Mouse (Mus musculus): ENCODE measurements around the gene Bcl2. TPM values are rescaled to one million over a fixed set of nuclear protein-coding genes. Genes with fewer than 3 reads are reported as not detected.
"Not testable (repeated sequence)": the region's sequence is repeated elsewhere in the genome, so short reads cannot be mapped to it uniquely, and the experiment has no call there.

Gene Bcl2
- polyA plus RNA-seq, 1 experiment from 2014 or later, result 8.3 TPM

DNA sequence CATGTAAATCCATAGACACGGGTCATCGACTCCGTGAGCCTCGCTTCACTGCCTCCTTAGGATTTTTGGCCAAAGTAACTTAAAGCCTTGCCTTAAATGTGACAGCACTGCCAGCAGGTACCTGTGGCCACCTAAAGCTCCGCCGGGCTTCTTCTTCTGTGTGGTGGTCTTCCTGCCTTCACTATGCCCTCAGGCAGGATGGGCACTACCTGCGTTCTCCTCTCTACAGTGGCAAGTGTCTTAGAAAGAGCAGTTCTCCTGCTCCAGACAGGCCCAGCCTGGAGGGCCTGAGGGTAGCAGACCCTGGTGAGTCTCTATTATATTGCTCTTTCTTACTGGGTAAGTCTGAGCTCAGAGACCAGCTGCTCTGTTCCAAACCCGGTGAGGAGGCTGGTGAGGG lies 172.2 kb downstream of the Bcl2 start:
- WGBS, result 85% methylated on average over 8 of the region's 8 CpGs
- H3K36me3 ChIP-seq, result no peaks in the 10 kb centered on the region
- H3K27me3 ChIP-seq (ENCODE audit: insufficient read depth, poor library complexity, severe bottlenecking), result no peaks in the 10 kb centered on the region
- no peak overlapping the region for H3K4me3 ChIP-seq
- H3K4me1 ChIP-seq (replicated peaks), result peaks cover 5% of the 10 kb centered on the region; the same call in 1 of the 2 replicates
- no peaks in the 10 kb centered on the region for H3K9me3 ChIP-seq
- no peak overlapping the region for H3K27ac ChIP-seq
- DNase-seq (ENCODE audit: low spot score), result no peak

DNA sequence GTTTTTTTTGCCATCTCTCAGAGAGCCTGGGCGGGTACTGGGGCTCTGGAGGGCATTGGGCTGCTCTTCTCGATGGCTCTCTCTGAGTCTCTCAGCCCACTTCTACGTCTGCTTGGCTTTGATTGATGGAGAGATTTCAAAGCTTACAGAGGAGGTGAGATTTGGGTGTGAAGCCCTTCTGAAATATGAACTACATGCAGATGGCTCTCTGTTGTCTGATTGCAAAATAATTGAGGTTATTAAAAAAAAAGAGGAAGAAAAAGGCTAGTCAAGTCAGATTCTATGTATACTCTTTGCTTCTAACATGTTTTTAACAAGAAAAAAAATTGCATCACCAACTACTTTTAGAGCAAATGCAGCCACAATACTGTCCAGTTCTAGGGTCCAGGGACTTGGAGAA lies 173.9 kb downstream of the Bcl2 start:
- H3K4me1 ChIP-seq (replicated peaks), result peaks cover 5% of the 10 kb centered on the region; the same call in 1 of the 2 replicates
- WGBS, result 85% methylated on average over 3 of the region's 3 CpGs
- no peak overlapping the region for H3K27ac ChIP-seq
- H3K9me3 ChIP-seq, result no peaks in the 10 kb centered on the region
- H3K27me3 ChIP-seq (ENCODE audit: insufficient read depth, poor library complexity, severe bottlenecking), result no peaks in the 10 kb centered on the region
- H3K36me3 ChIP-seq, result no peaks in the 10 kb centered on the region
- DNase-seq (ENCODE audit: low spot score), result no peak
- H3K4me3 ChIP-seq, result no peak overlapping the region

DNA sequence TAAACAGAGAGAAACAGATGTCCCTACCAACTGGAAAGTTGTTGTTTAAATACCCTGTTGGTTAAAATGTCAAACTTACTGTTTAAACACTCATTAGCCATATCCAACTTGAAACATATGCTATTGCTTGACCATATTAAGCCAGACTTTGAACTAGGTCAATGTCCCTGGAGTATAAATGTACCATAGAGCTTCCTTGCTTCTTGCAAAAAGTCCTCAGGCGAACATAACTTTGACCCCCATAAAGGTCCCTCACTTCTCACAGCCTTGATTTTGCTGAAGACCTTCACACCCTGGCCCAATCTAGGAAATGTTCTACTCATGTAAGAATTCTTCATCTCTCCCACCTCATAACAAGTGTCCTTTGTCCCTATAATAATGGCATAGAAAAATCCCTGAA lies 175.0 kb downstream of the Bcl2 start:
- Histone ChIP-seq H3K36me3 (no peaks in the 10 kb centered on the region), H3K4me3 (no peak overlapping the region), H3K27me3 (ENCODE audit: insufficient read depth, poor library complexity, severe bottlenecking) (no peaks in the 10 kb centered on the region), H3K27ac (no peak overlapping the region), H3K4me1 (replicated peaks) (peaks cover 5% of the 10 kb centered on the region; the same call in 1 of the 2 replicates), H3K9me3 (no peaks in the 10 kb centered on the region)
- no peak for DNase-seq (ENCODE audit: low spot score)
- WGBS, result 84% methylated on average over 1 of the region's 1 CpGs

DNA sequence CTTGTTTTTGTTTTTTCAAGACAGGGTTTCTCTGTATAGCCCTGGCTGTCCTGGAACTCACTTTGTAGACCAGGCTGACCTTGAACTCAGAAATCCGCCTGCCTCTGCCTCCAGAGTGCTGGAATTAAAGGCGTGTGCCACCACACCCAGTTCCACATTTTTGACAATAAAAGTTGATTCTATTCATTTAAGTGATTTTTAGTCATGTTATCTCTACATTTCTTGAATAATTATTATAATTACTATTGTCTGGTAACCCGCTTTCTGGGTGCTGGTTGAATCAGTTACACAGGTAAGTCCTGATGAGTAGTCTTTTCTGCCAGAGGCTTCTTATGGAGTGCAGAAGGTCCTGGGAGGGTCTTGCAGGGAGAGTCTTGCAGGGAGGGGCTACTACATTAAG lies 179.2 kb downstream of the Bcl2 start:
- H3K36me3 ChIP-seq; H3K27me3 ChIP-seq (ENCODE audit: insufficient read depth, poor library complexity, severe bottlenecking); H3K27ac ChIP-seq; H3K9me3 ChIP-seq; DNase-seq (ENCODE audit: low spot score); H3K4me1 ChIP-seq (replicated peaks); H3K4me3 ChIP-seq: not testable (repeated sequence)
- 93% methylated on average over 3 of the region's 3 CpGs for WGBS

DNA sequence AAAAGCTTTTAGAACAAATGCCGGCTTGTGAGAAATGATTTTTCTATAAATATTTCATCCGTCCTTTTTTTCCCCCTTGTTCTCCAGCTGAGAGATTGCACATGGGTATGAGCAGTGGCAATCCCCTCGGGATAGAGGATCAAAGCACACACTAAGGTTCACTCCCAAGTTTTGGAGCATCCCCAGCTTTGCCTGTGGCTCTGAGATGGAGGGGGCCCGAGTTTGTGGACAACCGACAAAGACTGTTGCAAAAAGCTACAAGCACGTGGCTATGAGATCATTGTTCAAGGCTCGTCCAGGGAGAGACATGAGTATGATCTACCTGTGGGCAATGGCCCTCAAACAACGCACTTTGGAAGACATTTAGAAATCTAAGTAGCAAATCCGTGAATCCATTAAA lies 184.5 kb downstream of the Bcl2 start:
- 90% methylated on average over 9 of the region's 9 CpGs for WGBS
- Histone ChIP-seq H3K4me1 (replicated peaks) (no peaks in the 10 kb centered on the region), H3K27ac (no peak overlapping the region), H3K36me3 (no peaks in the 10 kb centered on the region), H3K9me3 (no peaks in the 10 kb centered on the region), H3K27me3 (ENCODE audit: insufficient read depth, poor library complexity, severe bottlenecking) (no peaks in the 10 kb centered on the region), H3K4me3 (no peak overlapping the region)
- no peak for DNase-seq (ENCODE audit: low spot score)

DNA sequence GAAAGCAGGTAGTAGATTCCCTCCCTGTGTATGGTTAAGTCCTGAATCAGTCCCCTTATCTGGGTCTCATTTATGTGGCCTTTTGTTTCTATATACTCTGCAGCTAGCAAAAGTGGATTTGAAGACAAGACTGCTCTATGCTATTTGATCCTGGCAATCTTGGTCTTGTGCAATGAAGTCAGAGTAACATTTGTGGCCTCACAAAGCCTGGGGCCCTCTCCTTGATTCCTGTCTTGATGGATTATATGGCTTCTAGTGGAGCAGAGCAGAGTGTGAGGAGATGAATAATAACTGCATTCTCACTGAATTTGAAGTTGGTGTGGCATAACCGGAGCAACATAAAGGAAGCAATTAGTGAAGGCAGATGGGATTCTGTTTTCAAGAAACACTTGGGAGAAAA lies 186.5 kb downstream of the Bcl2 start:
- Histone ChIP-seq H3K36me3 (no peaks in the 10 kb centered on the region), H3K4me1 (replicated peaks) (no peaks in the 10 kb centered on the region), H3K9me3 (no peaks in the 10 kb centered on the region), H3K27ac (no peak overlapping the region), H3K4me3 (no peak overlapping the region), H3K27me3 (ENCODE audit: insufficient read depth, poor library complexity, severe bottlenecking) (no peaks in the 10 kb centered on the region)
- DNase-seq (ENCODE audit: low spot score), result no peak
- 87% methylated on average over 1 of the region's 1 CpGs for WGBS

DNA sequence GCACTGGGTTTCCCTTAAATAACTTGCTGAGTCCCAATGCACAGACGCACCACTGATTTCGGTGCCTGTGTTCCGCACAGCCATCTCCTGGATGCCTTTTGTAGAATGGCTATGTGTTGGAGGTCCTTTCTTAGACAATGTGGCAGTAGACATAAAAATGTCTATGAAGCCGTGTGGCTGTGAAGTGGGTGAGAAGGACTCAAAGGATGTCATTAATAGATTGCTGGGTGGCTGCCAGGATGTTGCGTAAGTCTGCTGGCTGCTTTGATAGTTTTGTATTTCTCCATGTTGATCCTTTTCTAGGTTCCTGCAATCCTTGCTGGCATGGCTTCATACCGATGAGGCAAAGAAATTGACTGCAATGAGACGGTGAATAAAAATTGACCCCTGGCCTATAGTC lies 187.3 kb downstream of the Bcl2 start:
- Histone ChIP-seq H3K4me3 (no peak overlapping the region), H3K9me3 (no peaks in the 10 kb centered on the region), H3K4me1 (replicated peaks) (no peaks in the 10 kb centered on the region), H3K27ac (no peak overlapping the region), H3K27me3 (ENCODE audit: insufficient read depth, poor library complexity, severe bottlenecking) (no peaks in the 10 kb centered on the region), H3K36me3 (no peaks in the 10 kb centered on the region)
- WGBS, result 96% methylated on average over 7 of the region's 7 CpGs
- DNase-seq (ENCODE audit: low spot score), result no peak

DNA sequence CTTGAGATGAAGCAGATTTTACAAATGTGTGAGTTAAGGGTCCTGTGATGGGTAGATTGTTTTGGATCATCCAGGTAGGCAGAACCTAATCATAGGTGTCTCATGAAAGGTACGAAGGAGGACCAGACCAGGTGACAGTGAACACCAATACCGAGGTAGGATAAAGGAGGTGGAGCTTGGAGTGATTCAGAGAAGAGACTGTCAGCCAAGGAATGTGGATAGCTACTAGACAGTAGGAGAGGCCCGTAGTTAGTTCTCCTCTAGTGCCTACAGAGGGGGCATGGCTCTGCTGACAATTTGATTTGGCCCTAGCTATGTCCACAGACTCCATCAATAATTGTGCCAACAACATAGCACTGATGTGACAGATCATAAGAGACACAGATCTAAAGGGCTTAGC lies 188.0 kb downstream of the Bcl2 start:
- WGBS, result 82% methylated on average over 3 of the region's 3 CpGs
- H3K27me3 ChIP-seq (ENCODE audit: insufficient read depth, poor library complexity, severe bottlenecking), result no peaks in the 10 kb centered on the region
- H3K4me1 ChIP-seq (replicated peaks), result no peaks in the 10 kb centered on the region
- H3K4me3 ChIP-seq, result no peak overlapping the region
- no peaks in the 10 kb centered on the region for H3K9me3 ChIP-seq
- H3K36me3 ChIP-seq, result no peaks in the 10 kb centered on the region
- no peak for DNase-seq (ENCODE audit: low spot score)
- no peak overlapping the region for H3K27ac ChIP-seq

DNA sequence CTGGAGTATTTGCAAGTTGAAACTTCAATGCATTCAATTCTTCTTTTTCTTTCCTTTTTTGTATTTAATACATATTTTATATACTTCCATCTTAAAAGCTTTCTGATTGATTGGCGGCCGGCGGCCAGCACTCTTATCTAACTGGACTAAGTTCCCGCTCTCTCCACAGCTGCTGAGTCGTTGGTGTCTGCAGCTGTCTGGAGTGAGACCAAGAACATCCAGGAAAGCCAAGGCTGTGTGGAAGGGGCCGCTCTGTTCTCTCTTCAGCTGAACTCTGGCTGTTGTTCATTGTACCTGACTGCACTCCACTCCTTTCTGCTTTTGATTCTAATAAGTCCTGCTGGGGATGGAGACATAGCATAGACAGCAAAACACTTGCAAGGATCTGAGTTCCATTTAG lies 190.3 kb downstream of the Bcl2 start:
- Histone ChIP-seq H3K4me1 (replicated peaks) (no peaks in the 10 kb centered on the region), H3K9me3 (no peaks in the 10 kb centered on the region), H3K36me3 (no peaks in the 10 kb centered on the region), H3K27me3 (ENCODE audit: insufficient read depth, poor library complexity, severe bottlenecking) (no peaks in the 10 kb centered on the region), H3K27ac (no peak overlapping the region), H3K4me3 (no peak overlapping the region)
- 92% methylated on average over 6 of the region's 6 CpGs for WGBS
- no peak for DNase-seq (ENCODE audit: low spot score)

DNA sequence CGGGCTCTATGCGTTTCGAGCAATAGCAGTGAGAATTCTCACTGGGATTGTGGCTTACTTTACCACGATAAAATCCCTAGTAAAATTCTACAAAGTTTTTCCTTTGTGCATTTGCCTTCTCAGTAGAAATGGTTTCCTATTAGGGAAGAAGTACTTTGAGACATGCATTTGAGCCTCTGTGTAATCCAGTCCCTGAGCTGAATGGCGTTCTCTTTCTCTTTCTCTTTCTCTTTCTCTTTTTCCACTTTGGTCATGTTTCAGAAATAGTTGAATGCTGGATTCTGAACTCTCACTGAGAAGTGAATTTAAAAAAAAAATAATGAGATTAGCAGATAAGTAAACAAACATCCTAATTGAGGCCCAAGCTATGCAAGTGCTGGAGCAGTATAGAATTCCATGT lies 191.1 kb downstream of the Bcl2 start:
- Histone ChIP-seq H3K27me3 (ENCODE audit: insufficient read depth, poor library complexity, severe bottlenecking) (no peaks in the 10 kb centered on the region), H3K36me3 (no peaks in the 10 kb centered on the region), H3K27ac (no peak overlapping the region), H3K9me3 (no peaks in the 10 kb centered on the region), H3K4me1 (replicated peaks) (no peaks in the 10 kb centered on the region), H3K4me3 (no peak overlapping the region)
- DNase-seq (ENCODE audit: low spot score), result no peak
- 85% methylated on average over 5 of the region's 5 CpGs for WGBS

DNA sequence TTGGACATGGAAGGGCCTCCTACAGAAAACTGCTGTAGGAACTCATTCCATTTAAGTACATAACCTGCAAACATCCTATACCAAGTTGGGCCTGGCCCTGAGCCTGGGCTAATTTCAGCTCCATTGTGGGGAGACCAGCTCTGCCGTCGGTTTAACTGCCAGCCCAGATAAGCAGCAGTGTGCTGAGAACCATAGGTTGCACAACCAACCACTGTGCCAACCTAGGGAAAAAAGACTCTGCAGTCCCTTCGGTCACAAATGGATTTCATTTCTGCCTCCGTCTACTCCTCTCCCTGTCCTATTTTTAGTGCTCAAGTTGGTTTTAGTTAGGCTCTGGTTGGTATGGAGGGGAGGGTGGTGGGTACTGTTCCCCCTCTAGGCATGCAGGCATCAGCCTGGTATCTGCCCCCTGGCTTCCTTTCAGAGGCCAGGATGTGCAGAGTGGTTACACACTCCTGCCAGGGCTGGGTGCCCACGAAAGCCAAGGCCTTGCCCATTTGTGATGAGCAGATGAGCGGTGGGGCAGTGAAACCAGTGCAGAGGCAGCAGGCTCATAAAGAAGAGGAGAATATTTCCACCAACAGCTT lies 196.4 kb downstream of the Bcl2 start:
- Histone ChIP-seq H3K9me3 (no peaks in the 10 kb centered on the region), H3K27me3 (ENCODE audit: insufficient read depth, poor library complexity, severe bottlenecking) (no peaks in the 10 kb centered on the region), H3K36me3 (no peaks in the 10 kb centered on the region), H3K4me1 (replicated peaks) (peaks cover 6% of the 10 kb centered on the region), H3K4me3 (no peak overlapping the region), H3K27ac (no peak overlapping the region)
- WGBS, result 88% methylated on average over 6 of the region's 6 CpGs
- no peak for DNase-seq (ENCODE audit: low spot score)

DNA sequence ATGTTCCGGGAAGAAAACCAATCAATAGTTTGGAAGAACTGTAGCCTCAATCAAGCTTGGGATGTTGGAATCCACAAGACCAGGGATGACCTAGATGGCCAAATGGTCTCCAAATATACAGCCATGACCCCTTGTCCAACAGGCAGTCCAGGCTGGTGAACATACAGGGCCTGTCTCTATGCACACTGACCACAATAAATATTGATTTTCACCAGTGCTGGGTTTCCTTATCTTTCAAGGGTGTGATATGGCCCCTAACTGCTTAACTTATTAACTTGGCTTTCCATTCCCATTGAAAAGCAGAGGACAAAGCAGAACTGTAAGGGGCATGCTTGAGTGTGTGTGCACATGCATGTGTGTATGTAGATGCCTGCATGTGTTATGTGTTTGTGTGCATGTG lies 197.0 kb downstream of the Bcl2 start:
- WGBS, result 94% methylated on average over 1 of the region's 1 CpGs
- H3K4me1 ChIP-seq (replicated peaks), result peaks cover 6% of the 10 kb centered on the region
- H3K36me3 ChIP-seq, result no peaks in the 10 kb centered on the region
- H3K4me3 ChIP-seq, result no peak overlapping the region
- H3K9me3 ChIP-seq, result no peaks in the 10 kb centered on the region
- DNase-seq (ENCODE audit: low spot score), result no peak
- H3K27me3 ChIP-seq (ENCODE audit: insufficient read depth, poor library complexity, severe bottlenecking), result no peaks in the 10 kb centered on the region
- no peak overlapping the region for H3K27ac ChIP-seq

DNA sequence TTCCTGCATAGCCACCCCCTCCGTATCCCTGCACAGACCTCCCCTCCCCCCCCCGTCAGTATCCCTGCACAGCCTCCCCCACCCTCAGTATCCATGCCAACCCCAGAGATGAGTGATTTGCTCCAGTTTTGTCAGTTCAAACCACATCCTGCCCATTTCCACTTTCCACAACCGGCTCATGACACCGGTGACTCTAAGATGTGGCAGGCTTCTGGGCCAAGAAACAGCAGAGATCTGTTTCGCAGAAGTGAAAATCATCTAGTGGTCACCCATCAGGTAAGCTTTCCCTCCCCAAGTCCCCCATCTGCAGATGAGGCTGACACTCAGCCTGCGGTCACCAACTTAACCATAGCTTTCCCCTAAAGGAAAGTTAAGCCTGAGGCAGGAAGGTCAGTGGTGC lies 198.5 kb downstream of the Bcl2 start:
- H3K9me3 ChIP-seq, result no peaks in the 10 kb centered on the region
- WGBS, result 89% methylated on average over 6 of the region's 6 CpGs

More for the DNA sequence above, 198.5 kb downstream of the Bcl2 start:
- no peaks in the 10 kb centered on the region for H3K36me3 ChIP-seq
- H3K27me3 ChIP-seq (ENCODE audit: insufficient read depth, poor library complexity, severe bottlenecking), result no peaks in the 10 kb centered on the region
- H3K4me1 ChIP-seq (replicated peaks), result peaks cover 6% of the 10 kb centered on the region
- no peak overlapping the region for H3K27ac ChIP-seq
- DNase-seq (ENCODE audit: low spot score), result no peak
- H3K4me3 ChIP-seq, result no peak overlapping the region

All from hindbrain, embryonic 10.5 days (tissue).